Mouse (Mus musculus): ENCODE results near the gene Dhx35. TPM values are rescaled to one million over a fixed set of nuclear protein-coding genes. Genes with fewer than 3 reads are reported as not detected.

Dhx35 gene
- polyA plus RNA-seq, 1 experiment from 2014 or later = 16.4 TPM

DNA sequence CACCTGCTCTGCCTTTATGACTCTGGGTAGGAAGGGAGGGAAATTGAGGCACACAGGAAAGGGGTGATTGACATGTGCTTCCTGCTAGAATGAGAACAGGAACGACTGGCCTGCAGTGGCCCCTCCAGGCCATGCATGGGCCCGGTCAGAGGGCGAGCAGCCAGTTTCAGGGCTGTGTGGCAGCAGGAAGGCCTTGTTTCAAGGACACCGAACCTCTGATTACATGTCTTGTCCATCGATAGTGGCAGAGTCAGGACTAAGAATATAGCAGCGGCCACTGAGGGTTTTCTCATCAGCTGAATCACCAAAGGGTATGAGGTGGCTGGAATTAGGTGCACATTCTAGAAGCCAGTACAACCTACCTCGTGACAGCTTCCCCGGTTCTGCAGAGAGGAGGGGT is 19.7 kb upstream of the Dhx35 start:
- DNase-seq (ENCODE audit: low spot score) = no peak
- H3K9me3 ChIP-seq = no peaks in the 10 kb centered on the region
- no peak overlapping the region for H3K4me3 ChIP-seq
- no peaks in the 10 kb centered on the region for H3K27me3 ChIP-seq (replicated peaks; ENCODE audit: low read depth, poor library complexity, severe bottlenecking)
- peaks cover 81% of the 10 kb centered on the region for H3K36me3 ChIP-seq (replicated peaks)
- peaks cover 59% of the 10 kb centered on the region for H3K4me1 ChIP-seq
- 75% methylated on average over 8 of the region's 8 CpGs for WGBS
- H3K27ac ChIP-seq (replicated peaks) = no peak overlapping the region

DNA sequence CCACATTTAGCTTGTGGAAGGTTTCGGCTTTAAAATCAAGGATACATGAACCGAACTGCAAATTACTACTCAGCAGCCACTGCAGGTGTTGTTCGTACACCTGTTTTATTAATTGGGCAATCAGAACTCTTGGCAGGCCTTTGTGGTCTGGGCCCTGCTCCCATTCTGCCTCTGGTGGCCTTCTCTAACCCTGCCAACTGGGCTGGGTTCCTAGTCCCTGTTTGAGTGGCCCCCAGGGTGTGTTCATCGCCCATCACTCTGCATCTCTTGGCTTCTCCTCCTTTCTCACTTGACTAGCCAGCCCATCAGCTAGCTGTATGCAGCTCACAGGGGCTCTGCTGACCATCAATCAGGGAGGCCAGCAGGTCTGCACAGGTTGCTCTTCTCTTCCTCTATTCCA is 17.9 kb upstream of the Dhx35 start:
- no peak for DNase-seq (ENCODE audit: low spot score)
- no peak overlapping the region for H3K27ac ChIP-seq (replicated peaks)
- WGBS = 95% methylated on average over 4 of the region's 4 CpGs
- no peaks in the 10 kb centered on the region for H3K9me3 ChIP-seq
- H3K36me3 ChIP-seq (replicated peaks) = peaks cover 92% of the 10 kb centered on the region
- H3K4me1 ChIP-seq = peaks cover 41% of the 10 kb centered on the region
- H3K4me3 ChIP-seq = no peak overlapping the region
- H3K27me3 ChIP-seq (replicated peaks; ENCODE audit: low read depth, poor library complexity, severe bottlenecking) = no peaks in the 10 kb centered on the region

DNA sequence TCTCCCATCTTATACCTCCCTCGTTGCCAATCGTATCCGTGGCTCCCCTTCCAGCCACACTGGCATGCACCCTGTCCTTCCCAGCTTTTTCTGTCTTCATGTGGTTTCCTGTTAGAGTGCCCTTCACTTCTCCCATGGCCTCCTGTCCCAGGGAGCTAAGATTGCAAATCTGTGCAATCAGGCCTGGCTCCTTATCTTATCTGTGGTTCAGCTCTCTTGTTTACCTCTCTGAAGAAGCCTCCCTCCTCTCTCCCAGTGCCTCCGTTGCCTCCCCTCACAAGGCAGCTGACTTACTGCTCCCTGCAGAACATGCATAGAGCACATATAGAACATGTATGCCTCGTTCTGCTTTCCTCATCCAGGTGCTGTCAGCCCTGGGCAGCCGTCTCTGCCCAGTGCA is 17.1 kb upstream of the Dhx35 start:
- no peaks in the 10 kb centered on the region for H3K27me3 ChIP-seq (replicated peaks; ENCODE audit: low read depth, poor library complexity, severe bottlenecking)
- no peak overlapping the region for H3K4me3 ChIP-seq
- no peak overlapping the region for H3K27ac ChIP-seq (replicated peaks)
- peaks cover 92% of the 10 kb centered on the region for H3K36me3 ChIP-seq (replicated peaks)
- no peaks in the 10 kb centered on the region for H3K9me3 ChIP-seq
- no peak for DNase-seq (ENCODE audit: low spot score)
- WGBS = 89% methylated on average over 6 of the region's 6 CpGs
- peaks cover 33% of the 10 kb centered on the region for H3K4me1 ChIP-seq

DNA sequence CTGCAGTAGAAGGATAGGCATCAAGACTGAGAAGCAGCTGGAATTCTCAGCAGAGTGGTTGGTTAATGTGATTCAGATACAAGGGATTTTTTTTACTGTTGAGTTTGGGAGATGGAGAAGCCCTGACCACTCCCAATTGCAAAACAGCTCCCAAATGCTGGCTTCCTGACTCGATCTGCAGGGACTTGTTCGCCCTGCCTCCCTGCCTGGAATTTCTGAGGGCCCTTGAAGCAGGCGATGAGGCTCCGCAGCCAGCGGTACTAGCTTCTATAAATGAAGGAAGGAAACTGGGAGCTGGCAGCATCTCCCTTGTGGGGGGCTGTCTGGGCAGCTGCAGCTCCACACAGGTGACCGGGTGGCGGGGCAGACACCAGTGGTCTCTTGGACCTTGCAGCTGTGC is 16.3 kb upstream of the Dhx35 start:
- Histone ChIP-seq H3K4me3 (no peak overlapping the region), H3K27me3 (replicated peaks; ENCODE audit: low read depth, poor library complexity, severe bottlenecking) (no peaks in the 10 kb centered on the region), H3K36me3 (replicated peaks) (peaks cover 92% of the 10 kb centered on the region), H3K27ac (replicated peaks) (no peak overlapping the region), H3K9me3 (no peaks in the 10 kb centered on the region), H3K4me1 (peaks cover 29% of the 10 kb centered on the region)
- WGBS = 80% methylated on average over 7 of the region's 7 CpGs
- DNase-seq (ENCODE audit: low spot score) = no peak

DNA sequence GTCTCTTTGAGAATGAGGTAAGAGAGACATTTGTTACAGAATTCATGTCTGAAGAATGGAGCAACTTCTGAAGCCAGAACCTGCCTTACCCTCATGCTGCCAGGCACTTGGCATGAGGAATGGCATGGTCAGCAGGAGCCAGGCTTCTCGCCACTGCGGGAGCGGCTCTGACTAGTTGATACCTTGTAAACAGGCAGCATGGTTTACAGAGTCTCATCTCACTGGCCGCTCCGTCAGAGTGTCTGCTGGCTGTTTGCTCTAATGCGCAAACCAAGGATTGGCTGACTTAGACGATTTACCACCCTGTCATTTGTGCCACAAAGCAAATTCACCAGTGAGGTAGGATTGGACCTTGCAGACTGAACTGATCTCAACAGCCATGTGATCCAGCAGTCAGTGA is 13.5 kb upstream of the Dhx35 start:
- Histone ChIP-seq H3K4me1 (peaks cover 19% of the 10 kb centered on the region), H3K27ac (replicated peaks) (no peak overlapping the region), H3K27me3 (replicated peaks; ENCODE audit: low read depth, poor library complexity, severe bottlenecking) (no peaks in the 10 kb centered on the region), H3K4me3 (no peak overlapping the region), H3K9me3 (no peaks in the 10 kb centered on the region), H3K36me3 (replicated peaks) (peaks cover 94% of the 10 kb centered on the region)
- WGBS = 95% methylated on average over 7 of the region's 7 CpGs
- DNase-seq (ENCODE audit: low spot score) = no peak

DNA sequence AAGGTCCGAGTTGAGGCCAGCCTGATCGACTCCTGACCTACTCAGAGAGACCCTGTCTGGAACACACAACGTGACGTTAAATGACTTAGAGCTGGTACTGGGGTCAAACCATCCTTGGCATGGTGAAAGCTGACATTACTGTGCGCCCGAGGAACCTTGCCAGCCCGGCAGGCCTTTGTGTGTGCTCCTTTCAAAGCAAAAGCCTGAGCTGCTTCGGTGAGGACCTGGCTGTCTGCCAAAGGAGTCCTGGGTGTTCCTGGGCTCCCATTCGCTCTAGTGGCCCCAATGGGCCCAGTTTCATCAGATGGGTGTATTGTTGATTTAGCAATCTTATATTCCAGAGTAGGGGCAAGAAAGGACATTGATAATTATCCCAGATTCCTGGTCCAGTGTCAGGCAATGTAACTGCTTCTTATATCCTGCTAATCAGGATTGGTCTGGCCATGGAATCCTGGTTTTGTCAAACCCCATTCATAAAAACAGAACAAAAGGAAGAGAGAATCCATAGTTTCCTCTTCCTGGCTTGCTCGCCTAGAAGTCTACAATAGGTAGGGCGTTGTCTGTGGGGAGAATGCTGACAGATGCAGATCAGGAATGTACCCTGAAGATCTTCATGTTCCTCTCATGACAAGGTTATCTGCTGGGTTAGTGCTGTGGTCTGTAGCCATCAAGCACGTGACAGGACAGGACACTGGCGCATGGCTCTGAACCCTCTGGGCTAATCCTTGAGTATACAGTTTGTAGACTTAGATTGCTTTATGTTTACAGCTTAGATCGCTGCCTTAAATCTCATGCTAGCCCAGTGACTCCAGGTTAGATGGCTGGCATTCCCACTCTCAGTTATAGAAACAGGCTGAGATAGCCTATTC is 7.4 kb upstream of the Dhx35 start:
- H3K36me3 ChIP-seq (replicated peaks) = peaks cover 56% of the 10 kb centered on the region
- H3K27me3 ChIP-seq (replicated peaks; ENCODE audit: low read depth, poor library complexity, severe bottlenecking) = no peaks in the 10 kb centered on the region
- no peak overlapping the region for H3K4me3 ChIP-seq
- WGBS = 92% methylated on average over 14 of the region's 14 CpGs
- H3K4me1 ChIP-seq = no peaks in the 10 kb centered on the region
- no peak for DNase-seq (ENCODE audit: low spot score)
- H3K27ac ChIP-seq (replicated peaks) = no peak overlapping the region
- H3K9me3 ChIP-seq = no peaks in the 10 kb centered on the region

DNA sequence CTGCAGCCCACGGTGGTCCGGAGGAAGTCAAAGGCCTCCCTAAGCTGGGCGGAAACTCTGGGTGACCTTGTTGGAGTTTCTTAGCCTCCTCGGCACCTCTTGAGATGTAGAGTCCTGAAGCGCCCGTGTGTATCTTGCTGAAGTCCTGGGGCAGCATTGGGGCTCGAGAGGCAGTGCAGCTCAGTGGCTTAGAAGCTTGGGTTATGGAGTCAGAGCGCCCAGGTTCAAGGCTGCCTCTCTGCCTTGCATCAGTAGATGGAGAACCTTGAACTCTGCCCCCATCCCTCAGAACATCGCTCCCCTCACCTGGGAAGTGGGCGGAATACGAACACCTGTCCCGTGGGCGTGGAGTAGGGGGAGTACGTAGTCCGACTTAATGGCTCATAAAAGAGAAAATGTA is 436 bp downstream of the Dhx35 start:
- 12% methylated on average over 15 of the region's 15 CpGs for WGBS
- peak overlapping the region; percentile 90 for H3K4me3 ChIP-seq
- H3K4me1 ChIP-seq = peaks cover 20% of the 10 kb centered on the region
- H3K27me3 ChIP-seq (replicated peaks; ENCODE audit: low read depth, poor library complexity, severe bottlenecking) = no peaks in the 10 kb centered on the region
- 0 out of 2 replicates have a peak, but pooled peaks cover 3% of the 10 kb centered on the region for H3K9me3 ChIP-seq
- peak overlapping the region; percentile 92 for H3K27ac ChIP-seq (replicated peaks)
- no peak for DNase-seq (ENCODE audit: low spot score)
- H3K36me3 ChIP-seq (replicated peaks) = peaks cover 10% of the 10 kb centered on the region

DNA sequence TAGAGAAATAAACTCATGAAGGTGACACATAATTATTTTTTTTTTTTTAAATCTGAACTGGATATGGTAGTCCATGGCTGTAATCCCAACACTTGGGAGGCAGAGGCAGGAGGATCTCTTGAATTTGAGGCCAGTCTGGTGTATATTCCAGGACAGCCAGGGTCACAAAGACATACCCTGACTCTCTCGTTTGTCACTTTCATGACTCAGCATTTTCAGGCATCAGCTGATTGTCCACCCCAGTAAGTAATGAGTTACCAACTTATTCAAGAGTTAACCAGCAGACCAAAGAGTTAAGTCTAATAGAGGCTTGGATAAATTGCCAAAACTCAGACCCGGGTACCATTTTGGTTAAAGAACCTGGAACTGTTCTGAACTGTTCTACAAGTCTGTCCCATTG is 1.3 kb downstream of the Dhx35 start:
- Histone ChIP-seq H3K4me1 (peaks cover 20% of the 10 kb centered on the region), H3K27ac (replicated peaks) (no peak overlapping the region), H3K4me3 (no peak overlapping the region), H3K9me3 (0 out of 2 replicates have a peak, but pooled peaks cover 3% of the 10 kb centered on the region), H3K36me3 (replicated peaks) (peaks cover 18% of the 10 kb centered on the region), H3K27me3 (replicated peaks; ENCODE audit: low read depth, poor library complexity, severe bottlenecking) (no peaks in the 10 kb centered on the region)
- DNase-seq (ENCODE audit: low spot score) = no peak
- 88% methylated on average over 2 of the region's 2 CpGs for WGBS

DNA sequence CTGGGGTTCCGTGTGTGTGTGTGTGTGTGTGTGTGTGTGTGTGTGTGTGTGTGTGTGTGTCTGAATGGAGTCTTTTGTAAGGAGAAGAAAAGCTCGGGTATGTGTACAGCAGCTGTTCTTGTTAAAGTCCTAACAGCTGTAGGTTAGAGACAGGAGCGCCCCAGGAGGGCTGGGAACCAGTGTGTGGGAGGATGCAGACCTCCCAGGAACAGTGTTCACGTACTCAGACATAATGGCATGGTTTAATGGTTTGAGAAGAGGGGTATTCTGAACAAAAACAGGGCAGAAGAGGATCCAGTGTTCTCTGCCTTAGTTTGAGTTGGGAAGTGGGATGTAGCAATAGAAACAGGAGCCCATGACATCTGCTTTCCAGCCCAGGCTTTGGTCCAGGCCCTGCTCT is 4.7 kb downstream of the Dhx35 start:
- Histone ChIP-seq H3K4me1 (peaks cover 11% of the 10 kb centered on the region; the same call in 1 of the 2 replicates), H3K4me3 (no peak overlapping the region), H3K27ac (replicated peaks) (no peak overlapping the region), H3K9me3 (0 out of 2 replicates have a peak, but pooled peaks cover 3% of the 10 kb centered on the region), H3K36me3 (replicated peaks) (peaks cover 50% of the 10 kb centered on the region), H3K27me3 (replicated peaks; ENCODE audit: low read depth, poor library complexity, severe bottlenecking) (no peaks in the 10 kb centered on the region)
- WGBS = 61% methylated on average over 4 of the region's 4 CpGs
- peak; percentile 13 for DNase-seq (ENCODE audit: low spot score)

DNA sequence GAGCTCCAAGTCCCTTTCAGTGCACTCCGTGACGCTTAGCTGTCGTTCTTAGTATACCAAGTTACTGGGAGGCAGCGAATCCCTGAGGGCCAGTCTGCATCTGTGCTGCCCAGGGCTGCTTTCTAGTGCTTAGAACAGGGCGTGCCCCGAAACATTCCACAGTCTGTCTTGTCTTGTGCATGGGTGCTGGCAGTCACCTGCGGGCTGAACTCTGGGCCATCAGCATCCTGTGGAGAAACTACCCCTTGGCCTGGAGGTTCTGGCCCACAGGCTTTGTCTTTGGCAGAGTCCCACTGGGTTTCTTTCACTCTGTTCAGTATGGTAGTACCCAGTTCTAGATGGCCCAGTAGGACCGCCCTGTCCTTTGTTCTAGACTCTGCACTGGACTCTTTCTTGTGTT is 6.2 kb downstream of the Dhx35 start:
- Histone ChIP-seq H3K36me3 (replicated peaks) (peaks cover 63% of the 10 kb centered on the region), H3K4me1 (0 out of 2 replicates have a peak, but pooled peaks cover 6% of the 10 kb centered on the region), H3K27ac (replicated peaks) (no peak overlapping the region), H3K4me3 (no peak overlapping the region), H3K27me3 (replicated peaks; ENCODE audit: low read depth, poor library complexity, severe bottlenecking) (no peaks in the 10 kb centered on the region), H3K9me3 (0 out of 2 replicates have a peak, but pooled peaks cover 3% of the 10 kb centered on the region)
- no peak for DNase-seq (ENCODE audit: low spot score)
- WGBS = 95% methylated on average over 8 of the region's 8 CpGs

DNA sequence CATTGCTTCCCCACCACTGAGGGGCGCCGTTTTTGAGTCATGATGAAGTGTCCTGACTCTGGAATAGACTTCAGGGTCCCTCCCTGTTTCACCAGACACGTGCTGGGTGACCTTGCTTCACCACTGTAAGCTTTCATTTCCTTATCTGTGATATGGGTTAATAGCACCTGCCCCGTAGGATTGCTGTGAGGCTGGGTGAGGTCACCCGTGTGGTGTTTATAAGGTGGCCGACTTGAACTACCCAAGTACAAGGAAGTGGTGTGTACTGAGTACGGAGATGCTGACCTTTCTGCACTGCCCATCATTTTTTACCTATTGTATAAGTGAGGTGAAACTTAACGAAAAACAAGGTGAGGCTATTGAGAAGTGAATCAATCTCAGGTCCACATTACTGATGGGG is 9.0 kb downstream of the Dhx35 start:
- 0 out of 2 replicates have a peak, but pooled peaks cover 3% of the 10 kb centered on the region for H3K4me1 ChIP-seq
- no peak for DNase-seq (ENCODE audit: low spot score)
- 0 out of 2 replicates have a peak, but pooled peaks cover 3% of the 10 kb centered on the region for H3K9me3 ChIP-seq
- peaks cover 86% of the 10 kb centered on the region for H3K36me3 ChIP-seq (replicated peaks)
- H3K4me3 ChIP-seq = no peak overlapping the region
- no peaks in the 10 kb centered on the region for H3K27me3 ChIP-seq (replicated peaks; ENCODE audit: low read depth, poor library complexity, severe bottlenecking)
- no peak overlapping the region for H3K27ac ChIP-seq (replicated peaks)
- WGBS = 92% methylated on average over 8 of the region's 8 CpGs

DNA sequence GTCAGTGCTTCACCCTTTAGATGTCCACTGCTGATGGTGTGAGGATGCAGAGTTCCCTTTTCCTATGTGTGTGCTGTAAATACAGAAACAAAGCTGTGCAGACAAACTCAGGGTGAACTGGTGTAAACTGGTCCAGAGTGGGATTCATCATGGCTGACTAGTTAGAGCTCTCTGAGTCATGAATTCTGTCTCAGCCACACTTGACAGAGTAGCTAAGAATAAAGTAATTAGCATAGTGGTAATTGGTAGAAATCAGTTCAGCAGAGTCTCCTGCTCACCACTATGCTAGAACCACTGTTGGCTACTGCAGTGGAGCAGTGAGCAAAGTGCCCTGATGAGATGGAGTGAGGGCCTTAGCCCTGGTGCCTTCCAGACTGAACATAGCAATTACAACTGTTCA is 21.1 kb downstream of the Dhx35 start:
- Histone ChIP-seq H3K27ac (replicated peaks) (no peak overlapping the region), H3K27me3 (replicated peaks; ENCODE audit: low read depth, poor library complexity, severe bottlenecking) (no peaks in the 10 kb centered on the region), H3K4me3 (no peak overlapping the region), H3K9me3 (no peaks in the 10 kb centered on the region), H3K36me3 (replicated peaks) (peaks cover 54% of the 10 kb centered on the region), H3K4me1 (no peaks in the 10 kb centered on the region)
- no peak for DNase-seq (ENCODE audit: low spot score)

DNA sequence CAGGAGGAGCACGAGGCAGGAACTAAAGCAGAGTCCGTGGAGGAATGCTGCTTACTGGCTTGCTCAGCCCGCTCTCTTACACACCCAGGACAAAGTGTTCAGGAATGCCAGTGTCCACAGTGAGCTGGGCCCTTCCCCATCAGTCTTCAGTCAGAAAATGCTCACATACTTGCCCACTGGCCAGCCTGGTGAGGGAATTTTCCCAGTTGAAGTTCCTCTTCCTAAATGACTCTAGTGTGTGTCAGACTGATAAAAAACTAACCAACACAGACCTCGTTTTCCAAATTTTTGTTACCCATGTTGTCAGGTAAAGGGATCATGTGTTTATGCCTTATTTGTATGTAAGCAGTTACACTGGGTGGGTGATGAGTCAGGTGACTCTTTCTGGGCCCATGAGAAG is 21.6 kb downstream of the Dhx35 start:
- no peaks in the 10 kb centered on the region for H3K27me3 ChIP-seq (replicated peaks; ENCODE audit: low read depth, poor library complexity, severe bottlenecking)
- no peak overlapping the region for H3K27ac ChIP-seq (replicated peaks)
- peaks cover 53% of the 10 kb centered on the region for H3K36me3 ChIP-seq (replicated peaks)
- 86% methylated on average over 4 of the region's 4 CpGs for WGBS
- no peak overlapping the region for H3K4me3 ChIP-seq
- H3K9me3 ChIP-seq = no peaks in the 10 kb centered on the region
- no peak for DNase-seq (ENCODE audit: low spot score)
- no peaks in the 10 kb centered on the region for H3K4me1 ChIP-seq
